11 mouse cellular contexts compared by ENCODE assay signal in the genomic region with DNA sequence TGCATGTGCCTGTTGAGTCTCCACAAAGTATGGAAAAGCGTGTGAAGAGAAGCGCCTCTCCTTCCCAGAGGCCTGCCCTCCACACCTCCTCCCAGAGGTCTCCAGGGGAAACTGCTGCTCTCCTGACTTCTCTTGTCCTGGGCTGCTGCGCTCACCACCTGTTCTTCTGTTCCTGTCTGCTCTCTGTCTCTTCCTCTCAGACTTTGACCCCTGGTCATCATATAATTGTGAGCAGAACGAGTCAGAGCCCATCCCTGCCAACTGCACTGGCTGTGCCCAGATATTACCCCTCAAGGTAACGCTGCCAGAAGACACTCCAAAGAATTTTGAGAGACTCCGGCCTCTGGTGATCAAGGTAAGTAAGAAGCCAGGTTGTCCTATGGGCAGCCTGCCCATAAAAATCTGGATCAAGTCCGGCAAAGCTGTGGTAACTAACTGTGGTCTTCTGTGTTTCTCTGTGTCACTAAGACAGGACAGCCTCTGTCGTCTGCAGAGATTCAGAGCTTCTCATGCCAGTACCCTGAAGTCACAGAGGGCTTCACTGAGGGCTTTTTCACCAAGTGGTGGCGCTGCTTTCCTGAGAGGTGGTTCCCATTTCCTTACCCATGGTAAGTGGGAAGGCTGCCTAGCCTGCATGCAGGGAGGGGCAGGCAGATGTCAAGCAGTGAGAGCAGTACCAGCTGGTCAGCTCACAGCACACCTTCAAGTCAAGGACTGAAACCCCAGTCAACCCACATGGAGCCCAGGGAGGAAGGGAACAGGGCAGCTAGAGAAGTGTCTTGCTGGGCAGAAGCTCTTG. TPM values are rescaled to one million over a fixed set of nuclear protein-coding genes. Genes with fewer than 3 reads are reported as not detected.
DNase-seq lines count a peak whose midpoint lies in the region; ATAC-seq and TF ChIP-seq lines count a peak whose summit lies in the region.
"Had no signal": no experiment of that assay in that cellular context is flagged by ENCODE, and none has a peak within 500 bp of the region (broad histone marks: within the 10 kb centered on the region; RNA-seq: fewer than 3 reads in every experiment).

No protein-coding gene starts in this region.

- intact Hi-C loops in gastrocnemius, postnatal 14 days (cut with DNase I; ENCODE audit: low total_unique reads) = no loop called here

- H3K4me3 ChIP-seq in liver, postnatal 0 days (ENCODE audit: low read depth, low read length) = no peak overlapping the region
- H3K4me3 ChIP-seq in liver, embryonic 12.5 days = no peak overlapping the region
- H3K4me3 ChIP-seq in kidney, embryonic 14.5 days (ENCODE audit: low read length) = no peak overlapping the region
- H3K4me3 ChIP-seq: forebrain, embryonic 12.5 days; heart, embryonic 13.5 days; myocyte had no signal

- H3K9ac ChIP-seq in liver, postnatal 0 days (replicated peaks) = no peak overlapping the region
- H3K9ac ChIP-seq in liver, embryonic 12.5 days = no peak overlapping the region
- no peak overlapping the region for H3K9ac ChIP-seq in kidney, embryonic 14.5 days (ENCODE audit: low read depth, low read length)
- H3K9ac ChIP-seq: forebrain, embryonic 12.5 days; heart, embryonic 13.5 days had no signal

- peak; percentile 30; the same call in 1 of the 2 replicates for TF ChIP-seq CTCF in liver, postnatal 0 days (IDR thresholded peaks at IDR 0.05; ENCODE audit: low read depth)

- peaks cover 64% of the 10 kb centered on the region for H3K36me3 ChIP-seq in liver, postnatal 0 days (replicated peaks; ENCODE audit: insufficient read depth, low read length)
- H3K36me3 ChIP-seq in liver, embryonic 12.5 days = peaks cover 66% of the 10 kb centered on the region
- peaks cover 11% of the 10 kb centered on the region; the same call in 1 of the 2 replicates for H3K36me3 ChIP-seq in kidney, embryonic 14.5 days (ENCODE audit: control insufficient read depth, insufficient read depth, low read length)

- WGBS in liver, postnatal 0 days (ENCODE audit: insufficient replicate concordance) = 81% methylated on average over 9 of the region's 9 CpGs
- 78% methylated on average over 9 of the region's 9 CpGs for WGBS in liver, embryonic 12.5 days (ENCODE audit: insufficient replicate concordance)
- WGBS in kidney, embryonic 14.5 days = 73% methylated on average over 9 of the region's 9 CpGs

- no peak for TF ChIP-seq EP300 in liver, postnatal 0 days (IDR thresholded peaks at IDR 0.05; ENCODE audit: low read depth)

- H3K27ac ChIP-seq in liver, postnatal 0 days (ENCODE audit: low read depth) = no peak overlapping the region
- H3K27ac ChIP-seq in liver, embryonic 12.5 days = no peak overlapping the region
- no peak overlapping the region for H3K27ac ChIP-seq in kidney, embryonic 14.5 days (ENCODE audit: low read depth, low read length)
- H3K27ac ChIP-seq: forebrain, embryonic 12.5 days; heart, embryonic 13.5 days had no signal

- ATAC-seq in liver, postnatal 0 days = no peak
- no peak for ATAC-seq in liver, embryonic 12.5 days
- peak; percentile 44; the same call in 1 of the 2 replicates for ATAC-seq in kidney, embryonic 14.5 days (ENCODE audit: low FRiP score, low TSS enrichment)

- no peaks in the 10 kb centered on the region for H3K27me3 ChIP-seq in liver, postnatal 0 days (ENCODE audit: insufficient read depth, low read length)
- no peaks in the 10 kb centered on the region for H3K27me3 ChIP-seq in liver, embryonic 12.5 days (replicated peaks)
- no peaks in the 10 kb centered on the region for H3K27me3 ChIP-seq in kidney, embryonic 14.5 days (ENCODE audit: control insufficient read depth, insufficient read depth, low read length)
- H3K27me3 ChIP-seq: forebrain, embryonic 12.5 days; heart, embryonic 13.5 days had no signal

- DNase-seq in gastrocnemius, postnatal 14 days = peak; percentile 53
- no peak for DNase-seq in gastrocnemius, postnatal 25 days
- no peak for DNase-seq in liver, postnatal 0 days
- DNase-seq in lung, postnatal 4 days = peak; percentile 41 to 53
- DNase-seq in right cerebral cortex, postnatal 4 days = no peak
- DNase-seq in retina, embryonic 14.5 days (ENCODE audit: low spot score) = no peak

- no peaks in the 10 kb centered on the region for H3K9me3 ChIP-seq in liver, postnatal 0 days (ENCODE audit: low read length)
- H3K9me3 ChIP-seq in liver, embryonic 12.5 days (replicated peaks) = no peaks in the 10 kb centered on the region
- no peaks in the 10 kb centered on the region for H3K9me3 ChIP-seq in kidney, embryonic 14.5 days (ENCODE audit: control insufficient read depth, low read length)
- H3K9me3 ChIP-seq: forebrain, embryonic 12.5 days; heart, embryonic 13.5 days had no signal

- H3K4me1 ChIP-seq in liver, postnatal 0 days (ENCODE audit: insufficient read depth) = peaks cover 15% of the 10 kb centered on the region
- peaks cover 8% of the 10 kb centered on the region; the same call in 1 of the 2 replicates for H3K4me1 ChIP-seq in liver, embryonic 12.5 days
- H3K4me1 ChIP-seq in kidney, embryonic 14.5 days (ENCODE audit: control insufficient read depth, insufficient read depth, low read length) = peaks cover 37% of the 10 kb centered on the region
- H3K4me1 ChIP-seq: forebrain, embryonic 12.5 days had no signal

- no peak overlapping the region for H3K4me2 ChIP-seq in liver, postnatal 0 days (ENCODE audit: low read depth, low read length)
- H3K4me2 ChIP-seq in liver, embryonic 12.5 days = no peak overlapping the region
- no peak overlapping the region for H3K4me2 ChIP-seq in kidney, embryonic 14.5 days (replicated peaks; ENCODE audit: low read depth, low read length)
- H3K4me2 ChIP-seq: forebrain, embryonic 12.5 days; heart, embryonic 13.5 days had no signal

RNA-seq across cellular contexts. Expression of gene Pi16, which starts 23.5 kb away (rescaled TPM):
- 10 to 100 TPM; 25.4 to 37.9 TPM for total RNA-seq in gastrocnemius, postnatal 14 days (2021)
- total RNA-seq in gastrocnemius, postnatal 25 days (2021) = 10 to 100 TPM; 27.9 to 47.2 TPM
- polyA plus RNA-seq in liver, postnatal 0 days (2015; fragmentation: Nextera tagmentation; extraction: Ambion mirVana) = 2.1 and 2.2 TPM in 2 replicates
- 0.37 and 0.59 TPM in 2 replicates for polyA plus RNA-seq in liver, embryonic 12.5 days (2016; fragmentation: Nextera tagmentation; extraction: Ambion mirVana)
- 0.32 and 0.90 TPM in 2 replicates for polyA plus RNA-seq in kidney, embryonic 14.5 days (2014; fragmentation: Nextera tagmentation; extraction: Ambion mirVana)

RNA-seq across cellular contexts. Expression of gene BC004004, which starts 25.4 kb away (rescaled TPM):
- 100 to 1,000 TPM; 115 TPM for total RNA-seq in gastrocnemius, postnatal 14 days (2021)
- 100 to 1,000 TPM; 102 to 122 TPM for total RNA-seq in gastrocnemius, postnatal 25 days (2021)
- polyA plus RNA-seq in liver, postnatal 0 days (2015; fragmentation: Nextera tagmentation; extraction: Ambion mirVana) = 101 and 105 TPM in 2 replicates
- polyA plus RNA-seq in liver, embryonic 12.5 days (2016; fragmentation: Nextera tagmentation; extraction: Ambion mirVana) = 51.5 and 54.6 TPM in 2 replicates
- 59.8 and 63.3 TPM in 2 replicates for polyA plus RNA-seq in kidney, embryonic 14.5 days (2014; fragmentation: Nextera tagmentation; extraction: Ambion mirVana)

RNA-seq across cellular contexts. Expression of gene Ppil1, which starts 30.0 kb away (rescaled TPM):
- total RNA-seq in gastrocnemius, postnatal 14 days (2021) = 1 to 10 TPM; 8.4 to 9.7 TPM
- 1 to 10 TPM; 7.8 TPM for total RNA-seq in gastrocnemius, postnatal 25 days (2021)
- 36.1 and 42.1 TPM in 2 replicates for polyA plus RNA-seq in liver, postnatal 0 days (2015; fragmentation: Nextera tagmentation; extraction: Ambion mirVana)
- 123 and 126 TPM in 2 replicates for polyA plus RNA-seq in liver, embryonic 12.5 days (2016; fragmentation: Nextera tagmentation; extraction: Ambion mirVana)
- polyA plus RNA-seq in kidney, embryonic 14.5 days (2014; fragmentation: Nextera tagmentation; extraction: Ambion mirVana) = 161 and 169 TPM in 2 replicates

RNA-seq across cellular contexts. Expression of gene Mtch1, which starts 53.7 kb away (rescaled TPM):
- total RNA-seq in gastrocnemius, postnatal 14 days (2021) = 100 to 1,000 TPM; 141 to 160 TPM
- total RNA-seq in gastrocnemius, postnatal 25 days (2021) = 100 to 1,000 TPM; 104 to 106 TPM
- polyA plus RNA-seq in liver, postnatal 0 days (2015; fragmentation: Nextera tagmentation; extraction: Ambion mirVana) = 49.0 and 57.5 TPM in 2 replicates
- 107 and 109 TPM in 2 replicates for polyA plus RNA-seq in liver, embryonic 12.5 days (2016; fragmentation: Nextera tagmentation; extraction: Ambion mirVana)
- 297 and 364 TPM in 2 replicates for polyA plus RNA-seq in kidney, embryonic 14.5 days (2014; fragmentation: Nextera tagmentation; extraction: Ambion mirVana)

RNA-seq across cellular contexts. Expression of gene Cpne5, which starts 56.0 kb away (rescaled TPM):
- under 1 TPM; 0.07 to 0.39 TPM for total RNA-seq in gastrocnemius, postnatal 14 days (2021)
- total RNA-seq in gastrocnemius, postnatal 25 days (2021) = under 1 TPM in 1 of 2 experiments, not detected in 1; 0.13 TPM
- 0.33 and 0.46 TPM in 2 replicates for polyA plus RNA-seq in liver, postnatal 0 days (2015; fragmentation: Nextera tagmentation; extraction: Ambion mirVana)
- 0.18 and 0.33 TPM in 2 replicates for polyA plus RNA-seq in liver, embryonic 12.5 days (2016; fragmentation: Nextera tagmentation; extraction: Ambion mirVana)
- 11.3 and 12.3 TPM in 2 replicates for polyA plus RNA-seq in kidney, embryonic 14.5 days (2014; fragmentation: Nextera tagmentation; extraction: Ambion mirVana)

Comparison
In these comparisons a context has a peak if more than half of its experiments do, and no peak if none do; other contexts are left out.
1. DNase-seq: peak in gastrocnemius, postnatal 14 days (single experiment) and lung, postnatal 4 days (2 of 2); none in gastrocnemius, postnatal 25 days (single experiment), liver, postnatal 0 days (single experiment), right cerebral cortex, postnatal 4 days (single experiment) and retina, embryonic 14.5 days (single experiment).